Mouse (Mus musculus) heart, adult 18-20 months (tissue): ENCODE results near the gene Nup107. TPM values are rescaled to one million over a fixed set of nuclear protein-coding genes. Genes with fewer than 3 reads are reported as not detected.
A peak's percentile ranks its signal among the peaks of the same experiment; 100 is the strongest.
"Not testable (repeated sequence)": the region's sequence is repeated elsewhere in the genome, so short reads cannot be mapped to it uniquely, and the experiment has no call there.

Experiments used
- DNase-seq, 2 experiments: peaks; one replicate each; pipeline ENCODE4 v3.0.0; 2021 to 2022; ENCODE audit warnings: mixed read lengths in 1 of 2
- total RNA-seq, 2 experiments: library from RNA; stranded (reverse); gene quantifications; 2 replicates each; pipeline ENCODE4 v1.2.3; 2021

The Nup107 gene
- total RNA-seq, 2 experiments from 2014 or later = 7.3 to 8.7 TPM

DNA sequence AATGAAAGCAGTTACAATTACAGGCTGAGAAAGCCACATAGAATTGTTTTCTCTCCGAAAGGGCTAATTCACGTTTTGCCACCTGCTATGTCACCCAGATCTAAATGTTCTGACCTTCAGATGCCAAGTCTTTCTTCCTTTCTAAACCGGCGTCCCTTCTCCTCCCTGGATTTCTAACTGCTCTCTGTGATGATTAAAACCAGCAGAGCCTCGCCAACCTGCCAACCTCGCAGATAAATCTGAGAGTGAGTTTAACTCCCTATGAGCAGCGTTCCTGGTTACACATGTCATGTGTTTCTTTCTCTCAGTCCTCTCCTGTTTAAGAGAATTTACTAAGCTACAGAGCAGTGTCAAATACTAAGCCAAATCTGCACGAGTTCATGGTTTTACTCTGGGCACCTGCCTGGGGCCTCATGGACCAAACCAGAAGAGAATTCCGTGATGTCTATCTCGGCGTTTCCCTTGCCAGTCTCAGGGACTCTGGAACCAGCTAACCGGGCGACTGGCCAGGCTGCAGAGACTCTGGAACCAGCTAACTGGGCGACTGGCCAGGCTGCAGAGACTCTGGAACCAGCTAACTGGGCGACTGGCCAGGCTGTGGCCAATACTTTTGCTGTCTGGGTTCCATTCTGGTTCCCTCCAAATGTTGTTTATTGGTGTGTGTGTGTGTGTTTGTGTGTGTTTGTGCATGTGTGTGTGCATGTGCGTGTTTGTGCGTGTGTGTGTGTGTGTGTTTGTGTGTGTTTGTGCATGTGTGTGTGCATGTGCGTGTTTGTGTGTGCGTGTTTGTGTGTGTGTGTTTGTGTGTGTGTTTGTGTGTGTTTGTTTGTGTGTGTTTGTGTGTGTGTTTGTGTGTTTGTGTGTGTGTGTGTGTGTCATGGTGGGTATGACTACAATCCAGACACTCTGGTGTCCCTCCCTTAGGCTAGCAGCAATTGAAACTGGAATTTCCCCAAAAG is 74.1 kb downstream of the Nup107 start:
- DNase-seq = peak; percentile 42 to 65

DNA sequence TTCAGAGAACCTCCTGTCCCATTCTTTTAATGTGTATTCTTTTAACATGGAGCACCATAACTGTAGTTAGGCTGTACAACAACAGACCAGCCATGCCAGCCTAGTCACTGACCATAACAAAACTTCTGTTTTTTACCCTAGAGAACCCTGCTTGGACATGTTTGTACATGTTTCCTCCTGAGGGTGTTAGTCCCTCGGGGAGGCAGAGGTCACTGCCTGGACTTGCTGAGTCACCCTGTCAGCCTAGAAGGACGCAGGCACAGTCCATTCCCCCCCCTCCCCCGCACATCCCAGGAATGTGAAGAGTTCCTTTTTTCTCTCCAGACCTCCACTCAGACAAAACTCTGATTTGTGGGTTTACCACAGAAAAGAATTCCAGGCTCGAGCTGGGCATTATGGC is 74.9 kb downstream of the Nup107 start:
- peak; percentile 65 to 72 for DNase-seq

DNA sequence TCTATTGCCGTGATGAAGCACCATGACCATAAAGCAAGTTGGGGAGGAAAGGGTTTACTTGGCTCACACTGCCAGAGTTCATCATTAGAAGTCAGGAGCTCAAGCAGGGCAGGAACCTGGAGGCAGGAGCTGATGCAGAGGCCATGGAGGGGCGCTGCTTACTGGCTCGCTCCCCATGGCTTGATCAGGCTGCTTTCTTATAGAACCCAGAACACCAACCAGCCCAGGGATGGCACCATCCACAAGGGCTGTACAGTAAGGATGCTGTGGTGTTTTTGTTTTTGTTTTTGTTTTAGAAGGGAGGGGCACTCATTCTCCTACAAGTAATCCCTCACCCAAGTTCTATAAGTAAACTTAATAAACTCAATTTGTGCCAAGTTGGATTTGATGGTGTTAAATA is 75.8 kb downstream of the Nup107 start:
- no peak for DNase-seq

DNA sequence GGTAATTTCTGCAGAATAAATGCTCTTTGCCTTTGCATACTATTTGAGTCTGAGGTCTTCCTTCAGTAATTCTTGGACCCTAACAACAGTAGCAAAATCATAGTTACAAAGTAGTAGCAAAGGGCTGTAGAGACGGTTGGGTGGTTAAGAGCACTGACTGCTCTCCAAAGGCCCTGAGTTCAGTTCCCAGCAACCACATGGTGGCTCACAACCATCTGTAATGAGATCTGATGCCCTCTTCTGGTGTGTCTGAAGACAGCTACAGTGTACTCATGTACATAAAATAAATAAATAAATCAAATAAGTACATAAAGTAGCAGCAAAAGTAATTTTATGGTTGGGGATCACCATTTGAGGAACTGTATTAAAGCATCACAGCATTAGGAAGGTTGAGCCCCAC is 76.9 kb downstream of the Nup107 start:
- DNase-seq = not testable (repeated sequence)

DNA sequence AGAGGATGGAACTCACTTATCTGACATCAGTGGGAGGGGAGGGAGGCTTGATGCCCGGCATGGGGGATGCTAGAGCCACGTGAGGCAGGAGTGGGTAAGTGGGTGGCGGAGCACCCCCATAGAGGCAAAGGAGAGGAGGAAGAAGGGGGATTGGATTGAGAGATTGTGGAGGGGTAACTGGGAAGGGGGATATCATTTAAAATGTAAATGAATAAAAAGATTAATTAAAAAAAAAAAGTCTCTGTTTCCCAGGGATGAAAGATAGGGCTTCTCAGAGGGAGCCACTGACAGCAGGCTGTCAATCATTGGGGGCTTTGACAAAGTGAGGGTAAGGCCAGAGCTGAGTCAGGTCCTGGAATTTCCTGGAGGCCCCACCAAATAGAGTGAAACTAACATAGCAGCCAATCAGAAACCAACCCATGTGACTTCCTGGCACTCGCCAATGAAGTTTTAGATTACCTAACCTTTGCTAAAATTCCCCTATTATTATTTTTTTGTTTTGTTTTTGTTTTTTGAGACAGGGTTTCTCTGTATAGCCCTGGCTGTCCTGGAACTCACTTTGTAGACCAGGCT is 77.5 kb downstream of the Nup107 start:
- DNase-seq = no peak

- no peak for DNase-seq
Observed at GRCm38 (mm10) chr10:117714048-117714545, 78.4 kb downstream of the Nup107 start.

GRCm38 (mm10) chr10:117713466-117713865 is 79.0 kb downstream of the Nup107 start:
- no peak for DNase-seq

DNA sequence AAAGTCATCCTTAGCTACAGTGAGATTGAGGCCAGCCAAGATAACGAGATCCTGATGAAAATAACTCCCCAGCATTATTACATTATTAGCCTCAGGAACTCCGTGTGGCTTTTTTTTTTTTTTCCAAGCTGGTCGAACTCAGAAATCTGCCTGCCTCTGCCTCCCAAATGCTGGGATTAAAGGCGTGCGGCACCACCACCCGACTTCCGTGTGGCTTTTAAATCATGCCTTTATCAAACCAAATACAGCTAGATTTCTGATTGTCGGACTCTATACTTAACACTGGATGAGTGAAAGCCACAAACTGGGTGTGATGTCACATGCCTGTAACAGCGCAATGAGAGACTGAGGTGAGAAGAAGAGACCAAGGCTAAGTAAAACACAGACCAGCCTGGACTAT is 79.6 kb downstream of the Nup107 start:
- no peak for DNase-seq

GRCm38 (mm10) chr10:117712191-117712754 is 80.2 kb downstream of the Nup107 start:
- no peak for DNase-seq

GRCm38 (mm10) chr10:117711408-117711807 is 81.1 kb downstream of the Nup107 start:
- no peak for DNase-seq

DNA sequence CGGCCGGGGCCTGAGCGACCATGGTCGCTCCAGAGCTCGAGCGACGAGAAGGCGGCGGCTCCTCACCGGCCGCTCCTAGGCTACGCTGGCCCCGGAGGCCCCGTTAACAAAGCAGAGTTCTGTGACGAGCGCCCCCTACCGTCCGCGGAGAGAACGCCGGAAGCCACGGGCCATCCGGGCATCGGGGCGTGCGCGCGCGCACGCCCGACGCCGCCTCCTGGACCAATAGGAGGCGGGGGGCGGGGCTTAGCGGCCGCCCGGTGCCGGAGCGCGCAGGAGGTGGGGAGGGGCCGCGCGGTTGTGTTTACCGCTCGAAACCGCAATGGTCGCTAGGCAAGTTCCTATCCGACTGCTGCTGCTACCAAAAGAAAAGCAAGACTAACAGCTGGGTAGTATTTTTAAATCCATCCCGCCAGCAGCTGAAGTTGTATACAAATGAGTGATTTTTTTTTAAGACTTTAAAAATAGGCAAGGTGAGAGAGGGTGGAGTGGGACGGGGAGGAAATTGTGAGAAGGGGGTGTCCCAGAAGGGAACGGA is 81.8 kb downstream of the Nup107 start, which contains the start of gene Mdm2:
Mdm2 (minus strand) TSS at position 155 of the 538 bp plus-strand sequence.
- DNase-seq = peak; percentile 96 to 99

GRCm38 (mm10) chr10:117709930-117710603 is 82.4 kb downstream of the Nup107 start:
- DNase-seq = peak; percentile 89 to 91

- DNase-seq = no peak
Observed at GRCm38 (mm10) chr10:117709326-117709830, 83.1 kb downstream of the Nup107 start.

DNA sequence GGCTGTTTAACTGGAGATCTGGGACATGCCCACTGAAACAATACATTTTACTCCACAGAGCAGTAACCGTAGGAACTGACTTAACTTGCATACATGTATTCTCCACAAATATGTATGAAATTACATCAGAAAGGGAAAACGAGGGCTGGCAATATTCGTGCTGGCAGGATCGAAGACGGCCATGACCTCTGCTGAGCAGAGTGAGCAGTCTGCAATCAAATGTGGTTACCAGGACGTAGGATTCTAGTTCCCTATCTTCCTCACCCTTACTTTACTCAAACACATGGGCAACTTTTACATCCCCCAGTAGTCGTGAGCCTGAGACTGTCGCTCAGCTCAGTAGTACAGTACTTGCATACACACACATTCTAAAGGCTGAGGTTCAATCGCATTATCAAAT is 83.6 kb downstream of the Nup107 start:
- DNase-seq = peak in 1 of 2 experiments; percentile 21

- no peak for DNase-seq
Observed at GRCm38 (mm10) chr10:117708376-117708775, 84.1 kb downstream of the Nup107 start.

GRCm38 (mm10) chr10:117707114-117707838 is 85.2 kb downstream of the Nup107 start:
- DNase-seq = no peak

GRCm38 (mm10) chr10:117706440-117706839 is 86.1 kb downstream of the Nup107 start:
- DNase-seq = no peak

GRCm38 (mm10) chr10:117705806-117706205 is 86.7 kb downstream of the Nup107 start:
- no peak for DNase-seq

DNA sequence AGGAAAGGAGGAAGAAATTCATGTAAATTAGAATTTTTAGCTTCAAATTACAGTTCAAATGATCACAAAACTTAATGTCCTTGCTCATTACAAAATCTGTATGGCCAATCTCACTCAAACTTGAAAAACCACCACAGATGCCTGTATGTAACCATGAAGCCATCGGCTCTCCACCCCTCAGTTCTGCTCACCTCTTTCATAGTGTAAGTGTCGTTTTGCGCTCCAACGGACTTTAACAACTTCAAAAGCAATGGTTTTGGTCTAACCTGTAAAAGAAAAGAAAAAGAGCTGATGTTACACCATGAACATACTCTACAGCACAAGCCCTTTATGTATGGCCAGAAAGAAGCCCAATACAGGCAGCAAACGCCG is 87.6 kb downstream of the Nup107 start:
- no peak for DNase-seq

DNA sequence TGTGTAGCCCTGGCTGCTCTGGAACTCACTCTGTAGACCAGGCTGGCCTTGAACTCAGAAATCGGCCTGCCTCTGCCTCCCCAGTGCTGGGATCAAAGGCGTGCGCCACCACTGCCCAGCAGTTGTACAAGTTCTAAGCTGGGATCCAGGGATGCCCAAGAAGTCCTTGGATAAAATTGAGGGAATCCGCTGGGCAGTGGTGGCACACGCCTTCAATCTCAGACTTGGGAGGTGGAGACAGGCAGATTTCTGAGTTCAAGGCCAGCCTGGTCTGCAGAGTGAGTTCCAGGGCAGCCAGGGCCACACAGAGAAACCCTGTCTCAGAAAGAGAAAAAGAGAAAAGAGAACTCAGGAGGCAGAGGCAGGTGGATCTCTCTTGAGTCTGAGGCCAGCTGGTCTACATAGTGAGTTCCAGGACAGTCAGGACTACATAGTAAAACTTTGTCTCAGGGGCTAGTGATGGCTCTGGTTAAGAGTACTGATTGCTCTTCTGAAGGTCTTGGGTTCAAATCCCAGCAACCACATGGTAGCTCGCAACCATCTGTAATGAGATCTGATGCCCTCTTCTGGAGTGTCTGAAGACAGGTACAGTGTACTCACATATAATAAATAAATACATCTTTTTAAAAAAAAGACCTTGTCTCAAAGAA is 88.1 kb downstream of the Nup107 start:
- not testable (repeated sequence) for DNase-seq

DNA sequence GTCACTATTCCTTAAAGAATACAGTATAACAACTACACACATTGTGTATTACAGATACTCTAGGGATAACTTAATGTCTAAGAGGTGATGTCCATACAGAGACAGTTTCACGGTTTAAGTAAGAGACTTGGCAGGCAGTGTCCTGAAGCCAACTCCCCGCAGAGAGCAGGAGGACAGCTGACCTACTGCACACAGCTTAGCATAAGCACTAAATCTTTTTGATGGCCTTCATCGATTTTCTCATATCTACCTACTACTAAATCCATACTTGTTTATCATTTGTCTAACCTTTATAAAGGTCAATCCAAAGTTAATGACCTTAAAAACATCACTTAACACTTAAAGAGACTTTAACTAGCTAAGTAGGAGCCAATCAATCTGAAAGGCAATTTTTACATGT is 89.0 kb downstream of the Nup107 start:
- DNase-seq = no peak
